Mouse (Mus musculus): ENCODE results near the gene Zic3. TPM values are rescaled to one million over a fixed set of nuclear protein-coding genes. Genes with fewer than 3 reads are reported as not detected.

The Zic3 gene
- 17.6 and 19.3 TPM in 2 replicates for polyA plus RNA-seq (2014; fragmentation: Nextera tagmentation; extraction: Ambion mirVana)

- no peaks in the 10 kb centered on the region for H3K4me1 ChIP-seq (ENCODE audit: control insufficient read depth, insufficient read depth, low read length)
- 98% methylated on average over 2 of the region's 2 CpGs for WGBS
- DNase-seq (ENCODE audit: low spot score) (no peak), ATAC-seq (ENCODE audit: insufficient read depth, low FRiP score, low TSS enrichment) (no peak)
- H3K36me3 ChIP-seq (ENCODE audit: control insufficient read depth, insufficient read depth, low read length), result no peaks in the 10 kb centered on the region
- H3K27me3 ChIP-seq (ENCODE audit: control insufficient read depth, insufficient read depth, low read length), result peaks cover 17% of the 10 kb centered on the region
- H3K9ac ChIP-seq (ENCODE audit: low read length), result no peak within 1 kb of the TSS
- H3K9me3 ChIP-seq (ENCODE audit: control insufficient read depth, low read length), result no peaks in the 10 kb centered on the region
- no peak within 1 kb of the TSS for H3K4me2 ChIP-seq (ENCODE audit: low read depth)
- no peak within 1 kb of the TSS for H3K4me3 ChIP-seq (ENCODE audit: low read depth, low read length)
- no peak within 1 kb of the TSS for H3K27ac ChIP-seq (ENCODE audit: low read depth, low read length)
Observed at GRCm38 (mm10) chrX:58022400-58022799, at the start of gene Zic3. TSS of gene Zic3 (plus strand) at chrX:58022700.

- ATAC-seq (ENCODE audit: insufficient read depth, low FRiP score, low TSS enrichment) (no peak), DNase-seq (ENCODE audit: low spot score) (no peak)
- Histone ChIP-seq H3K4me3 (ENCODE audit: low read depth, low read length) (no peak overlapping the region), H3K27me3 (ENCODE audit: control insufficient read depth, insufficient read depth, low read length) (no peaks in the 10 kb centered on the region), H3K9ac (ENCODE audit: low read length) (no peak overlapping the region), H3K36me3 (ENCODE audit: control insufficient read depth, insufficient read depth, low read length) (no peaks in the 10 kb centered on the region), H3K4me1 (ENCODE audit: control insufficient read depth, insufficient read depth, low read length) (no peaks in the 10 kb centered on the region), H3K27ac (ENCODE audit: low read depth, low read length) (no peak overlapping the region), H3K9me3 (ENCODE audit: control insufficient read depth, low read length) (no peaks in the 10 kb centered on the region), H3K4me2 (ENCODE audit: low read depth) (no peak overlapping the region)
- WGBS, result 85% methylated on average over 4 of the region's 4 CpGs
Observed at GRCm38 (mm10) chrX:57982351-57982750, 40.1 kb upstream of the Zic3 start.

- 55% methylated on average over 10 of the region's 10 CpGs for WGBS
- peak; percentile 65 for ATAC-seq (ENCODE audit: insufficient read depth, low FRiP score, low TSS enrichment)
- H3K27ac ChIP-seq (ENCODE audit: low read depth, low read length), result peak overlapping the region; percentile 44; the same call in 1 of the 2 replicates
Observed at GRCm38 (mm10) chrX:57987455-57988109, 34.9 kb upstream of the Zic3 start.

GRCm38 (mm10) chrX:58013391-58013790 is 9.1 kb upstream of the Zic3 start:
- Histone ChIP-seq H3K4me3 (ENCODE audit: low read depth, low read length) (no peak overlapping the region), H3K27ac (ENCODE audit: low read depth, low read length) (no peak overlapping the region), H3K36me3 (ENCODE audit: control insufficient read depth, insufficient read depth, low read length) (no peaks in the 10 kb centered on the region), H3K4me1 (ENCODE audit: control insufficient read depth, insufficient read depth, low read length) (no peaks in the 10 kb centered on the region), H3K9ac (ENCODE audit: low read length) (no peak overlapping the region), H3K4me2 (ENCODE audit: low read depth) (no peak overlapping the region), H3K27me3 (ENCODE audit: control insufficient read depth, insufficient read depth, low read length) (peaks cover 36% of the 10 kb centered on the region), H3K9me3 (ENCODE audit: control insufficient read depth, low read length) (no peaks in the 10 kb centered on the region)
- WGBS, result 73% methylated on average over 5 of the region's 5 CpGs
- no peak for DNase-seq (ENCODE audit: low spot score)
- no peak for ATAC-seq (ENCODE audit: insufficient read depth, low FRiP score, low TSS enrichment)

More at GRCm38 (mm10) chrX:57987455-57988109, 34.9 kb upstream of the Zic3 start:
- H3K9ac ChIP-seq (ENCODE audit: low read length), result no peak overlapping the region
- H3K4me3 ChIP-seq (ENCODE audit: low read depth, low read length), result no peak overlapping the region
- no peaks in the 10 kb centered on the region for H3K36me3 ChIP-seq (ENCODE audit: control insufficient read depth, insufficient read depth, low read length)
- DNase-seq (ENCODE audit: low spot score), result peak; percentile 12
- no peaks in the 10 kb centered on the region for H3K9me3 ChIP-seq (ENCODE audit: control insufficient read depth, low read length)
- H3K27me3 ChIP-seq (ENCODE audit: control insufficient read depth, insufficient read depth, low read length), result no peaks in the 10 kb centered on the region
- H3K4me2 ChIP-seq (ENCODE audit: low read depth), result no peak overlapping the region
- H3K4me1 ChIP-seq (ENCODE audit: control insufficient read depth, insufficient read depth, low read length), result no peaks in the 10 kb centered on the region

- WGBS, result 20% methylated on average over 12 of the region's 12 CpGs
- H3K9me3 ChIP-seq (ENCODE audit: control insufficient read depth, low read length), result no peaks in the 10 kb centered on the region
- peaks cover 38% of the 10 kb centered on the region for H3K27me3 ChIP-seq (ENCODE audit: control insufficient read depth, insufficient read depth, low read length)
- H3K4me1 ChIP-seq (ENCODE audit: control insufficient read depth, insufficient read depth, low read length), result no peaks in the 10 kb centered on the region
- H3K36me3 ChIP-seq (ENCODE audit: control insufficient read depth, insufficient read depth, low read length), result no peaks in the 10 kb centered on the region
- H3K9ac ChIP-seq (ENCODE audit: low read length), result no peak overlapping the region
- H3K27ac ChIP-seq (ENCODE audit: low read depth, low read length), result no peak overlapping the region
- no peak overlapping the region for H3K4me3 ChIP-seq (ENCODE audit: low read depth, low read length)
- H3K4me2 ChIP-seq (ENCODE audit: low read depth), result no peak overlapping the region
- no peak for ATAC-seq (ENCODE audit: insufficient read depth, low FRiP score, low TSS enrichment)
- DNase-seq (ENCODE audit: low spot score), result peak; percentile 29
Observed at GRCm38 (mm10) chrX:58014093-58014492, 8.4 kb upstream of the Zic3 start.

GRCm38 (mm10) chrX:58014761-58015160 is 7.7 kb upstream of the Zic3 start:
- Histone ChIP-seq H3K36me3 (ENCODE audit: control insufficient read depth, insufficient read depth, low read length) (no peaks in the 10 kb centered on the region), H3K27ac (ENCODE audit: low read depth, low read length) (no peak overlapping the region), H3K4me2 (ENCODE audit: low read depth) (no peak overlapping the region), H3K27me3 (ENCODE audit: control insufficient read depth, insufficient read depth, low read length) (peaks cover 38% of the 10 kb centered on the region), H3K9me3 (ENCODE audit: control insufficient read depth, low read length) (no peaks in the 10 kb centered on the region), H3K4me3 (ENCODE audit: low read depth, low read length) (no peak overlapping the region), H3K9ac (ENCODE audit: low read length) (no peak overlapping the region), H3K4me1 (ENCODE audit: control insufficient read depth, insufficient read depth, low read length) (no peaks in the 10 kb centered on the region)
- ATAC-seq (ENCODE audit: insufficient read depth, low FRiP score, low TSS enrichment), result no peak
- 32% methylated on average over 13 of the region's 13 CpGs for WGBS
- DNase-seq (ENCODE audit: low spot score), result no peak

GRCm38 (mm10) chrX:58015336-58015945 is 7.1 kb upstream of the Zic3 start:
- no peak for ATAC-seq (ENCODE audit: insufficient read depth, low FRiP score, low TSS enrichment)
- Histone ChIP-seq H3K4me1 (ENCODE audit: control insufficient read depth, insufficient read depth, low read length) (no peaks in the 10 kb centered on the region), H3K4me3 (ENCODE audit: low read depth, low read length) (no peak overlapping the region), H3K9ac (ENCODE audit: low read length) (no peak overlapping the region), H3K36me3 (ENCODE audit: control insufficient read depth, insufficient read depth, low read length) (no peaks in the 10 kb centered on the region), H3K27me3 (ENCODE audit: control insufficient read depth, insufficient read depth, low read length) (peaks cover 41% of the 10 kb centered on the region), H3K27ac (ENCODE audit: low read depth, low read length) (no peak overlapping the region), H3K4me2 (ENCODE audit: low read depth) (peak overlapping the region; percentile 12; the same call in 1 of the 2 replicates), H3K9me3 (ENCODE audit: control insufficient read depth, low read length) (no peaks in the 10 kb centered on the region)
- DNase-seq (ENCODE audit: low spot score), result peak; percentile 40
- 15% methylated on average over 29 of the region's 29 CpGs for WGBS

- Histone ChIP-seq H3K4me2 (ENCODE audit: low read depth) (peak overlapping the region; percentile 36), H3K27ac (ENCODE audit: low read depth, low read length) (no peak overlapping the region), H3K4me3 (ENCODE audit: low read depth, low read length) (no peak overlapping the region), H3K9ac (ENCODE audit: low read length) (no peak overlapping the region), H3K27me3 (ENCODE audit: control insufficient read depth, insufficient read depth, low read length) (peaks cover 40% of the 10 kb centered on the region), H3K9me3 (ENCODE audit: control insufficient read depth, low read length) (no peaks in the 10 kb centered on the region), H3K36me3 (ENCODE audit: control insufficient read depth, insufficient read depth, low read length) (no peaks in the 10 kb centered on the region), H3K4me1 (ENCODE audit: control insufficient read depth, insufficient read depth, low read length) (no peaks in the 10 kb centered on the region)
- DNase-seq (ENCODE audit: low spot score) (peak; percentile 44), ATAC-seq (ENCODE audit: insufficient read depth, low FRiP score, low TSS enrichment) (peak; percentile 45)
- 18% methylated on average over 24 of the region's 24 CpGs for WGBS
Observed at GRCm38 (mm10) chrX:58018720-58019119, 3.8 kb upstream of the Zic3 start.
